Mouse (Mus musculus): ENCODE measurements around the gene Sh3bgrl3.
"Not testable (repeated sequence)": the region's sequence is repeated elsewhere in the genome, so short reads cannot be mapped to it uniquely, and the experiment has no call there.

The Sh3bgrl3 gene

GRCm38 (mm10) chr4:134128221-134128982 lies at the start of gene Sh3bgrl3:
Gene Sh3bgrl3, minus strand, starts transcription at chr4:134128789.
- DNase-seq (ENCODE audit: low spot score) = peak; percentile 73

- DNase-seq (ENCODE audit: low spot score) = peak; percentile 23
These were observed 43.8 kb upstream of the Sh3bgrl3 start for GRCm38 (mm10) chr4:134172391-134172790.

GRCm38 (mm10) chr4:134166906-134167305 lies 38.3 kb upstream of the Sh3bgrl3 start:
- no peak for DNase-seq (ENCODE audit: low spot score)

- no peak for DNase-seq (ENCODE audit: low spot score)
These were observed 37.2 kb upstream of the Sh3bgrl3 start for GRCm38 (mm10) chr4:134165548-134166465.

GRCm38 (mm10) chr4:134165024-134165423 lies 36.4 kb upstream of the Sh3bgrl3 start:
- no peak for DNase-seq (ENCODE audit: low spot score)

DNA sequence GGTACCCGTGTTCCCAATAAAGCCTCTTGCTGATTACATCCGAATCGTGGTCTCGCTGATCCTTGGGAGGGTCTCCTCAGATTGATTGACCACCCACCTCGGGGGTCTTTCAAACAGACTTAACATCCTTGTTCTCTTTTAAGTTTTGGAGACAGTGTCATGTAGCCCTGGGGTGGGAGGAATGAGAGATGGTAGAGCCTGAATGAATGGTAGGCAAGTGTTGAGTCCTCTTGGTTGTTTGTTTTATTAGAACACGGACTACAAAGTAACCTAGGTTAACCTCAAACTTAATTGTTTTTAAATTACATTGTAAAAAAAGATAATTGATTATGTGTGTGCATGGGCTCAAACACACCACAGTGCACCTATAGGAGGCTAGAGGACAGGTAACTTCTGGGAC lies 36.0 kb upstream of the Sh3bgrl3 start:
- no peak for DNase-seq (ENCODE audit: low spot score)

GRCm38 (mm10) chr4:134160071-134160470 lies 31.5 kb upstream of the Sh3bgrl3 start:
- not testable (repeated sequence) for DNase-seq (ENCODE audit: low spot score)

- DNase-seq (ENCODE audit: low spot score) = no peak
These were observed 30.2 kb upstream of the Sh3bgrl3 start for GRCm38 (mm10) chr4:134158774-134159173.

DNA sequence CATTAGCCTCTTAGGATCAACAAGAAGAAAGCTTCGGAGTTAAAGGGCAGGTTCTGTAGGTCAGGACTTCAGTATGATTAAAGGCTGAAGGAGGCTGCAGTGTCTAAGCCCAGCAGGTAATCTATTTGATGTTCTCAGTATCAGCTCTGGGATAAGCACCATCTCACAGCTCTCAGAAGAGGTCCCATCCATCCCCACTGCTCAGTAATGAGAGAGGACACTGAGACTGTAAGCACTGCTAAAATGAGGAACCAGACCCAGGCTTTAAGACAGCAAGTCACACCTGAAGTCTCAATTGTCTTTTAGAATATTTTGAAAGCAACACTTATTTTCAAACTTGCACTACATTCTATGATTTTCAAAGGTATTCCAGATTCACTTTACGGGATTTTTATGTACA lies 29.0 kb upstream of the Sh3bgrl3 start:
- no peak for DNase-seq (ENCODE audit: low spot score)

- no peak for DNase-seq (ENCODE audit: low spot score)
These were observed 28.2 kb upstream of the Sh3bgrl3 start for GRCm38 (mm10) chr4:134156744-134157143.

DNA sequence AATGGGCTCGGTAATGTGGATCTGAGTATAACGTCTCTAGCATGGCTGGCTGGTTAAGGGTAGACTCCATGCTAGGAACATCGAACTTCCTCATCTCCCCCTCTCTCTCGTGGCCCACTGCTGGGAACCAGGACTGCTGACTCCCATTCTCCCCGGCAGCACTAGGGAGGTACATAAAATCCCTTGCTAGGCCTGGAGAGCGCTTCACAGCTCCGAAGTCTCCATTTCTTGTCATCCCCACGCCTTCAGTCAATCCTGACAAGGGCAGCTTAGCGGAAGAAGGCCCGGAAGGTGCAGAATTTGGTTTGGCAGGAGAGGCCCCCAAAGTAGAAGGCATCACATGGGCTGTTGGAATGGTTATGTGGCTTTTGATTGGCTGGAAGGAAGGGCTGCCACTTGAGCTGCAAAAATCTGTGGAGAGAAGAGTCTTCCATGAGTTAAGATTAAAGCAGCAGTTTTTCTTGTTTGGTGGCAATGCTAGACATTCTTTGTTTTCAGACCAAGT lies 27.4 kb upstream of the Sh3bgrl3 start:
- no peak for DNase-seq (ENCODE audit: low spot score)

GRCm38 (mm10) chr4:134155531-134155930 lies 26.9 kb upstream of the Sh3bgrl3 start:
- no peak for DNase-seq (ENCODE audit: low spot score)

DNA sequence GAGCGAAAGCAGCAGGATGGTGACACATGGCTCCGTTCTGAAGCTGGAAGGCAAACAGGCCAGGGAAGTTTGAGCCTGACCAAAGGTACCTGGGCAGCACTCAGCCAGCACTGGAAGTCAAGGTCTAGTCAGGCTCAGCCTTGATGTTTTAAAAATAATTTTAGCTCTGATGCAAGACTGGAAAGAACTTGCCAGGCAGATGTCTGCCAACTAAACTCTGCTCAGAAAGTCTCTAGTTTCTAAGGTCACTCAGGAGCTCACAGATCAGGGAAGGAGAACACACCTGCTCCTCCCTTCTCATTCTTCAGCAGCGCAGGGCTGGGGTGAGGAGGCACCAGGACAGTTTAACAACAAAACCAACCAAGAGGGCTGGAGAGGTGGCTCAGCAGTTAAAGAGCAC lies 25.8 kb upstream of the Sh3bgrl3 start:
- DNase-seq (ENCODE audit: low spot score) = peak; percentile 12

DNA sequence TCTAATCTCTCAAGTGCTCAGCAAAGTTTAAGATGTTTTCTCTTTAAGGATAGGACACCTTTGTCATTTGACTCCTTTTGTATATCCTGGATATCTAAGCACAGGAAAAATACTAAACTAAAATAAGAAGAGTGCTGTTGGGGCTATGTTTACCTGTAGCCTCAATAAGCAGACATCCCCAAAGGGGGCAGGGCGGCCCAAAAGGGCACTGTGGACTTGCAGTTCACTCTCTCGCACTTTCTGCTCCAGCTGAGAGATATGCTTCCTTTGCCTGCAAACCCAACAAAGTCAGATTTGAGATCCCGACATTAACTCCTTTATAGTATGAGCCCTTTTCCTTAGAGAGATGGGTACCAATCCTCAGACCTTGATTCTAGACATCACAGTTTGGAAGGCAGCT lies 25.1 kb upstream of the Sh3bgrl3 start:
- DNase-seq (ENCODE audit: low spot score) = no peak

DNA sequence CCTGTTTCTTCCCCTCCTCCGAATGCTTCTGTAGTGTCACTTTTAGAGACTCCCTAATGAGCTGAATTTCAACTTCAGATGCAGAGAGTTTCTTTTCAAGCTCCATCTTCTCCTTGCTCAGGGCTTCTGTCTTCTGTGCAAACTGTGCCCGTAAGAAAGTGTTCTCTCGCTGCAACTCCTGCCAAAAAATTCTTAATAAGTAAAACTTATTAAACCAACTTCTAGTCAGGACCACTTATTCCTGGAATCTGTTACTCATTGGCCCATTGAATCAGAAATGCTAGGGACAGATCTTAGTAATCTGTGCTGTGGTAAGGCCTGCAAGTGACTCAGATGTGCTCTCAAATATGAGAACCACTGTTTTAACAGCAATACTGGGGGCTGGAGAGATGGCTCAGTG lies 23.5 kb upstream of the Sh3bgrl3 start:
- DNase-seq (ENCODE audit: low spot score) = no peak

GRCm38 (mm10) chr4:134149389-134149788 lies 20.8 kb upstream of the Sh3bgrl3 start:
- DNase-seq (ENCODE audit: low spot score) = no peak

DNA sequence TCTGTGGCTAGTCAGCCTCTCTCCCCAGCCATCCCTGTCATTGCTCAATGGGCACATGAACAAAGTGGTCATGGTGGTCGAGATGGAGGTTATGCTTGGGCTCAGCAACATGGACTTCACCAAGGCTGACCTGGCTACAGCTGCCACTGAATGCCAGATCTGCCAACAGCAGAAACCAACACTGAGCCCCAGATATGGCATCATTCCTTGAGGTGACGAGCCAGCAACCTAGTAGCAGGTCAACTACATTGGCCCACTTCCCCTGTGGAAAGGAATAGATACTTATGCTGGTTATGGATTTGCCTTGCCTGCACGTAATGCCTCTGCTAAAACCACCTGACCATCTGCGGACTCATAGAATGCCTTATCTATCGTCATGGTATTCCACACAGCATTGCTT lies 15.7 kb upstream of the Sh3bgrl3 start:
- DNase-seq (ENCODE audit: low spot score) = not testable (repeated sequence)

DNA sequence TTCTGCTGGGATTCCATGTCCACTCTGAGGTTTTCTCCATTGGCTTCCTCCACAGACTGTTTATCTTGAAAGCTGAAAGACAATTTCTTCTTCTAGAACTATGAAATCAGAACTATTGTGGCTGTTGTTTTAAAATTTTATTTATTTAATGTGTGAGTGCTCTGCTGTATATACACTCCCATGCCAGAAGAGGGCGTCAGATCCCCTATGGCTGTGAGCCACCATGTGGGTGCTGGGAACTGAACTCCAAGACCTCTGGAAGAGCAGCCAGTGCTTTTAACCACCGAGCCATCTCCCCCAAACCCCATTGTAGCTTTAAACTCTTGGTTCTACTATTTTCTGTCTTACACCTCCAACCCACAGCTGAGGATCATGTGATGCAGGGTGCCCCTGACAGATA lies 10.3 kb upstream of the Sh3bgrl3 start:
- DNase-seq (ENCODE audit: low spot score) = peak; percentile 22

- DNase-seq (ENCODE audit: low spot score) = peak; percentile 76
These were observed 7.8 kb upstream of the Sh3bgrl3 start for GRCm38 (mm10) chr4:134136280-134136926.

- DNase-seq (ENCODE audit: low spot score) = peak; percentile 12
These were observed 4.0 kb upstream of the Sh3bgrl3 start for GRCm38 (mm10) chr4:134132519-134133095.

DNA sequence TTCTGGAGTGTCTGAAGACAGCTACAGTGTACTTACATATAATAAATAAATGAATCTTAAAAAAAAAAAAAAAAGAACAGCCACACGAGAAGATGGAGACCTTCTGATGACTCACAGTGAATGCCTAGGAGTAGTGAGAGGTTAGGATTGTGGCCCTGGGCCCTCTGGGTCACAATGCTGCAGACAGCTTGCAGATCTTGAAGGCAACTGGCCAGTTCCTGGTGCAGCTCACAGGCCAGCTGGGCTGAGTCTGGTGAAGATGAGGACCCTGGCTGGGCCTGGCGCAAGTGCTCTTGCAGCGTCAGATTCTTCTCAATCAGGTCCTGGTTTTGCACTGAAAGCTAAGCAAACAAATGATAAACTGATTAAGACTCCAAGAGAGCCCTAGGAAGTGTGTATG lies 3.5 kb upstream of the Sh3bgrl3 start:
- DNase-seq (ENCODE audit: low spot score) = peak; percentile 22

DNA sequence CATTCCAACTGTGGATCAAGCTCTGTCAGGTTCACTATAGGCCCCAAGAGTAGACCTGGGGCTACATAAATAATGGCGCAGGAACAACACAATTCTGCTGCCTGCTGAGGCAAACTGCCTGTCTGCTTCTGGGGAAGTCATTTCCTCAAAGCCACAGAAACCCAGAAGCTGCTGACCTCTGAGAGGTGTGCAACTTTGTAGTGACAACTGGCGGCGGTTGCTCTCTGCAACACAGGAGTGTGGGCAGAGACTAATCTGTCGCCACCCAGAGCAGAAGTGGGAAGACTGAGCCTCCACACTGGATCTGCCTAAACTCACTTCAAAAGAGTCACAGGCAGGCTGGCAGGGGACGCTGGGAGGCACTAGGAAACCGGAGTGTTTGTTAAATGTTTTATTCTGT lies 893 bp upstream of the Sh3bgrl3 start:
- no peak for DNase-seq (ENCODE audit: low spot score)

All from adipocyte (in vitro differentiated cells).